Mouse (Mus musculus) CH12.LX (cell line): ENCODE data around the gene Zbtb49. TPM values are rescaled to one million over a fixed set of nuclear protein-coding genes. Genes with fewer than 3 reads are reported as not detected.

Source experiments
- DNase-seq: peaks from one replicate; pipeline ENCODE4 v3.0.0-alpha.2; 2013; ENCODE audit errors: extremely low read depth
- H3K27ac ChIP-seq: 2 replicates; pipeline ENCODE4 v1.5.1; 2012; ENCODE audit warnings: low read depth, mild to moderate bottlenecking, control low read depth, moderate library complexity; ENCODE audit not compliant: insufficient read depth
- H3K27me3 ChIP-seq: replicated peaks from 2 replicates; pipeline ENCODE3; 2012; ENCODE audit warnings: inconsistent platforms
- H3K36me3 ChIP-seq, 2 experiments: replicated peaks in 1 of 2; 2 replicates each; pipeline versions ENCODE3 to v1.6.1; 2012; ENCODE audit warnings: inconsistent platforms in 1 of 2, low read length in 1 of 2, mild to moderate bottlenecking in 1 of 2, mixed read lengths in 1 of 2, moderate library complexity in 1 of 2; ENCODE audit not compliant: control insufficient read depth in 1 of 2, insufficient read depth in 1 of 2
- H3K4me1 ChIP-seq, 2 experiments: 2 replicates each; pipeline ENCODE4 v1.6.1; 2012; ENCODE audit warnings: inconsistent platforms in 1 of 2, moderate library complexity in 1 of 2; ENCODE audit not compliant: insufficient read depth in 2 of 2, control insufficient read depth in 1 of 2
- H3K4me2 ChIP-seq: 2 replicates; pipeline ENCODE4 v1.6.1; 2012; ENCODE audit warnings: low read depth, mild to moderate bottlenecking, control low read depth; ENCODE audit not compliant: poor library complexity, insufficient read depth, severe bottlenecking
- H3K4me3 ChIP-seq, 3 experiments: fragments of 150-350 bp in 1 of 3; sonication (generic) in 1 of 3; replicated peaks in 1 of 3; 2 replicates each; pipeline versions ENCODE3 to v1.5.1; 2011 to 2012; ENCODE audit warnings: low read depth in 2 of 3, low read length in 2 of 3, mild to moderate bottlenecking in 2 of 3, moderate library complexity in 2 of 3, control low read depth in 1 of 3, improper control_type of control experiment in 1 of 3, inconsistent platforms in 1 of 3, mixed read lengths in 1 of 3; ENCODE audit not compliant: poor library complexity in 1 of 3
- H3K79me2 ChIP-seq: replicated peaks from 2 replicates; pipeline ENCODE4 v1.6.1; 2012; ENCODE audit warnings: mild to moderate bottlenecking, moderate library complexity; ENCODE audit not compliant: control insufficient read depth, poor library complexity, insufficient read depth, severe bottlenecking; ENCODE audit errors: extremely low read depth
- H3K9ac ChIP-seq: 2 replicates; pipeline ENCODE4 v1.6.1; 2012; ENCODE audit warnings: low read depth, mild to moderate bottlenecking, control low read depth, moderate library complexity; ENCODE audit not compliant: insufficient read depth
- H3K9me3 ChIP-seq: replicated peaks from 2 replicates; pipeline ENCODE3; 2012; ENCODE audit warnings: low read length, inconsistent platforms, mixed read lengths
- BHLHE40 ChIP-seq: IDR thresholded peaks from 2 replicates; pipeline ENCODE4 v1.6.1; 2011; ENCODE audit warnings: mild to moderate bottlenecking, low read depth, low read length, improper control_type of control experiment
- CHD1 ChIP-seq: IDR thresholded peaks from 2 replicates; pipeline ENCODE4 v1.6.1; 2012; ENCODE audit warnings: low read depth, low read length, improper control_type of control experiment, inconsistent platforms
- CHD2 ChIP-seq: IDR thresholded peaks from 2 replicates; pipeline ENCODE4 v1.6.1; 2011; ENCODE audit warnings: low read length, improper control_type of control experiment
- CTCF ChIP-seq, 2 experiments: IDR thresholded peaks in 1 of 2; conservative IDR thresholded peaks in 1 of 2; 2 replicates each; pipeline ENCODE4 v1.5.1; 2011 to 2012; ENCODE audit warnings: low read depth in 2 of 2, low read length in 2 of 2, improper control_type of control experiment in 1 of 2, inconsistent platforms in 1 of 2, mild to moderate bottlenecking in 1 of 2, moderate library complexity in 1 of 2
- E2F4 ChIP-seq: IDR thresholded peaks from 2 replicates; pipeline ENCODE4 v1.6.1; 2011; ENCODE audit warnings: low read depth, low read length, improper control_type of control experiment; ENCODE audit not compliant: insufficient replicate concordance
- ELF1 ChIP-seq: IDR thresholded peaks from 2 replicates; pipeline ENCODE4 v1.6.1; 2014; ENCODE audit warnings: low read depth, mild to moderate bottlenecking, inconsistent platforms, low read length, improper control_type of control experiment
- EP300 ChIP-seq: IDR thresholded peaks from 2 replicates; pipeline ENCODE4 v1.6.1; 2011; ENCODE audit warnings: low read length, improper control_type of control experiment
- ETS1 ChIP-seq: conservative IDR thresholded peaks from 2 replicates; pipeline ENCODE4 v1.6.1; 2012; ENCODE audit warnings: low read depth, mild to moderate bottlenecking, inconsistent platforms, low read length, improper control_type of control experiment, moderate library complexity
- GABPA ChIP-seq: IDR thresholded peaks from 2 replicates; pipeline ENCODE4 v1.6.1; 2012; ENCODE audit warnings: low read depth, low read length, improper control_type of control experiment, inconsistent platforms; ENCODE audit not compliant: insufficient replicate concordance
- HCFC1 ChIP-seq: IDR thresholded peaks from 2 replicates; pipeline ENCODE4 v1.6.1; 2012; ENCODE audit warnings: low read depth, mild to moderate bottlenecking, inconsistent platforms, low read length, improper control_type of control experiment
- IRF4 ChIP-seq: IDR thresholded peaks from 2 replicates; pipeline ENCODE4 v1.6.1; 2014; ENCODE audit warnings: low read depth, mild to moderate bottlenecking, inconsistent platforms, low read length, improper control_type of control experiment
- JUN ChIP-seq: IDR thresholded peaks from 2 replicates; pipeline ENCODE4 v1.6.1; 2011; ENCODE audit warnings: low read depth, mild to moderate bottlenecking, low read length, improper control_type of control experiment, moderate library complexity; ENCODE audit not compliant: insufficient read depth
- JUND ChIP-seq: conservative IDR thresholded peaks from 2 replicates; pipeline ENCODE4 v1.6.1; 2011; ENCODE audit warnings: low read depth, low read length, improper control_type of control experiment
- KAT2A ChIP-seq: IDR thresholded peaks from 2 replicates; pipeline ENCODE4 v1.6.1; 2012; ENCODE audit warnings: low read length, improper control_type of control experiment, inconsistent platforms; ENCODE audit not compliant: insufficient replicate concordance
- MAFK ChIP-seq: IDR thresholded peaks from 2 replicates; pipeline ENCODE4 v1.6.1; 2011; ENCODE audit warnings: low read length, improper control_type of control experiment; ENCODE audit not compliant: insufficient replicate concordance
- MAX ChIP-seq: IDR thresholded peaks from 2 replicates; pipeline ENCODE4 v1.6.1; 2011; ENCODE audit warnings: low read length, improper control_type of control experiment
- MEF2A ChIP-seq: IDR thresholded peaks from 2 replicates; pipeline ENCODE4 v1.6.1; 2014; ENCODE audit warnings: low read depth, mild to moderate bottlenecking, inconsistent platforms, low read length, improper control_type of control experiment, borderline replicate concordance
- MXI1 ChIP-seq: IDR thresholded peaks from 2 replicates; pipeline ENCODE4 v1.6.1; 2011; ENCODE audit warnings: mild to moderate bottlenecking, low read depth, low read length, improper control_type of control experiment
- MYC ChIP-seq: IDR thresholded peaks from 2 replicates; pipeline ENCODE4 v1.6.1; 2011; ENCODE audit warnings: low read depth, mild to moderate bottlenecking, improper control_type of control experiment, low read length
- NELFE ChIP-seq: IDR thresholded peaks from 2 replicates; pipeline ENCODE4 v1.6.1; 2011; ENCODE audit warnings: low read depth, low read length, improper control_type of control experiment
- NRF1 ChIP-seq: IDR thresholded peaks from 2 replicates; pipeline ENCODE4 v1.6.1; 2014; ENCODE audit warnings: low read depth, mild to moderate bottlenecking, inconsistent platforms, low read length, improper control_type of control experiment, moderate library complexity
- PAX5 ChIP-seq: IDR thresholded peaks from 2 replicates; pipeline ENCODE4 v1.6.1; 2012; ENCODE audit warnings: low read length, inconsistent platforms, mixed read lengths
- POLR2A ChIP-seq: IDR thresholded peaks from 2 replicates; pipeline ENCODE4 v1.6.1; 2011; ENCODE audit warnings: low read depth, mild to moderate bottlenecking, improper control_type of control experiment, low read length
- POLR2AphosphoS2 ChIP-seq: IDR thresholded peaks from 2 replicates; pipeline ENCODE4 v1.6.1; 2011; ENCODE audit warnings: low read depth, low read length, improper control_type of control experiment
- RAD21 ChIP-seq: IDR thresholded peaks from 2 replicates; pipeline ENCODE4 v1.6.1; 2011; ENCODE audit warnings: low read depth, mild to moderate bottlenecking, low read length, improper control_type of control experiment, moderate library complexity
- RCOR1 ChIP-seq: conservative IDR thresholded peaks from 2 replicates; pipeline ENCODE4 v1.6.1; 2012; ENCODE audit warnings: low read depth, mild to moderate bottlenecking, inconsistent platforms, low read length, improper control_type of control experiment
- SIN3A ChIP-seq: IDR thresholded peaks from 2 replicates; pipeline ENCODE4 v1.6.1; 2012; ENCODE audit warnings: low read length, improper control_type of control experiment, inconsistent platforms
- SMC3 ChIP-seq: IDR thresholded peaks from 2 replicates; pipeline ENCODE4 v1.6.1; 2011; ENCODE audit warnings: low read depth, low read length, improper control_type of control experiment
- TBP ChIP-seq: conservative IDR thresholded peaks from 2 replicates; pipeline ENCODE4 v1.6.1; 2011; ENCODE audit warnings: low read depth, low read length, improper control_type of control experiment
- TCF12 ChIP-seq: IDR thresholded peaks from 2 replicates; pipeline ENCODE4 v1.6.1; 2014; ENCODE audit warnings: low read depth, mild to moderate bottlenecking, inconsistent platforms, low read length, improper control_type of control experiment
- UBTF ChIP-seq: IDR thresholded peaks from 2 replicates; pipeline ENCODE4 v1.6.1; 2012; ENCODE audit warnings: low read depth, mild to moderate bottlenecking, inconsistent platforms, low read length, improper control_type of control experiment, moderate library complexity
- USF1 ChIP-seq: IDR thresholded peaks from 2 replicates; pipeline ENCODE4 v1.6.1; 2014; ENCODE audit warnings: low read depth, mild to moderate bottlenecking, inconsistent platforms, low read length, improper control_type of control experiment
- USF2 ChIP-seq: conservative IDR thresholded peaks from 2 replicates; pipeline ENCODE4 v1.6.1; 2011; ENCODE audit warnings: low read depth, low read length, improper control_type of control experiment
- ZC3H11A ChIP-seq: IDR thresholded peaks from 2 replicates; pipeline ENCODE4 v1.6.1; 2012; ENCODE audit warnings: low read depth, mild to moderate bottlenecking, inconsistent platforms, low read length, improper control_type of control experiment
- ZKSCAN1 ChIP-seq: IDR thresholded peaks from 2 replicates; pipeline ENCODE4 v1.6.1; 2012; ENCODE audit warnings: low read depth, inconsistent platforms, low read length, improper control_type of control experiment, borderline replicate concordance
- ZMIZ1 ChIP-seq: IDR thresholded peaks from 2 replicates; pipeline ENCODE4 v1.6.1; 2012; ENCODE audit warnings: low read depth, mild to moderate bottlenecking, inconsistent platforms, low read length, improper control_type of control experiment
- ZNF384 ChIP-seq: IDR thresholded peaks from 2 replicates; pipeline ENCODE4 v1.6.1; 2012; ENCODE audit warnings: low read depth, low read length, improper control_type of control experiment, inconsistent platforms
- dilution Hi-C: fragments of 300-500 bp; cut with MboI; formaldehyde crosslinking; loops from 2 replicates; pipeline ENCODE4 v1.14.3; 2020; ENCODE audit warnings: low sequenced_read_pairs; ENCODE audit not compliant: extremely low pct_unique_long_range_greater_than_20kb, extremely low pct_ligation_motif_present
- in situ Hi-C: fragments of 300-500 bp; cut with MboI; formaldehyde crosslinking; loops from 3 replicates; pipeline ENCODE4 v1.14.3; 2019; ENCODE audit warnings: low sequenced_read_pairs, low pct_ligation_motif_present, low pct_unique_long_range_greater_than_20kb, mixed read lengths
- polyA plus RNA-seq: library from polyadenylated mRNA; unstranded; fragments of >175 nt; gene quantifications from 2 replicates; pipeline ENCODE4 v1.2.1, GENCODE M21; 2012; ENCODE audit warnings: low read depth; ENCODE audit not compliant: insufficient read length
- total RNA-seq, 2 experiments: library from RNA; depleted of rRNA; stranded (reverse); fragments of 300-350 nt in 1 of 2; fragments of >200 nt in 1 of 2; gene quantifications; 2 replicates each; pipeline ENCODE4 v1.2.3; 2012 to 2014

Zbtb49 gene
- total and polyA plus RNA-seq, 3 experiments: 4.7 to 8.2 (median 4.9) TPM

DNA sequence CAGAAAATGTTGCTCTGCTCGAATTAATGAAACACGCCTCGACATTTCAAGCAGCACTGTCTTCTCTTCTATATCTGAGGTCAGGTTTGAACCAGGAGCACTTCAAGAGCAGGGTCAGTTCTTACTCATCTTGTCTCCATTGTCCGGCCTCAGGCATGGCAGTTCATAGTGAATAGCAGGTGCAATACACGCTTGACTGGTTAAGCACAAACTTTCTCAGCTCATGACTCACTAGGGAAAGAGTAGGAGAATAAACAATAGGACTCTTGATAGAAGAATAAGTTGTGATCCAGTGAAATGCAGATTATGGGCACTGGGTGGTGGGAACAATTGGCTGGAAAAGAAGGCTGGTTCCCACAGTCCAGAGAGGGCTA is 38.5 kb upstream of the Zbtb49 start (continued):
- TF ChIP-seq USF2: no peak
- no peak for TF ChIP-seq CHD1
- no peak for TF ChIP-seq ZC3H11A
- no peak for TF ChIP-seq UBTF
- no peak for TF ChIP-seq ELF1

DNA sequence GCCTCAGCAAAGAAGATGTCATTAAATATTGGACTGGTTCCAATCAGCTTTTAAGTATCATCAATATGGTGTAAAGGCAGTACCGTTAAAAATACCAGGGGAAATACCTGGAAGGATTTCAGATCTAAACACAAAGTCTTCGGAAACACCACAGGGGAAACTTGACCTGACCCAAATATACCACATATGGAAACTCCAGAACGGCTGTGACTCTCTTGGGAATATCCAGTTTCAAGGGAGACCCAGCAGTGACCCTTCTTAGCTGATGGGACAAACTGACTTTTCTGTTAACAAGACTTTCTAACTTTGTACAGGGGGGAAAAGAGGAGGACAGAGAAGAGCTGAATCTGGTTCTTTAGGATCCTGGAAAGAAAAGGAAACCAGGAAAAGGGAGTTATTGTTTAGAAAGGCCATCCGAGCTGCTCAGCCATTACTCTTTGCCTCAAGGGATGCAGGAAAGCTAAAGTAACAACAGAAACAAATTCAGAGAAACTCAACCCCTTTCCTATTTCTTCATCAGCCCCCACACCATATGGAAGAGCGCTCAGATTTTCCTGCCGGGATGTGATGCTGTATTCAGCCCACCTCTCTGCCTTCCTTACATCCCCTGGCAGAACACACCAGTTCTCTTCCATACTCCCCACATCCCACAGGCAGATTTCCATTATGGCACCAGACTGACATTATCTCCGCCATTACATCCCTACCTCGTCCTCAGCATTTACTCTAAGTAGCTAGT is 37.9 kb upstream of the Zbtb49 start:
- in situ Hi-C loops: no loop called here
- H3K79me2 ChIP-seq: peaks cover 18% of the 10 kb centered on the region
- peaks cover 12 to 40% of the 10 kb centered on the region in 2 experiments for H3K4me1 ChIP-seq
- peaks cover 6% of the 10 kb centered on the region for H3K9me3 ChIP-seq
- H3K4me2 ChIP-seq: peak overlapping the region; percentile 27
- peaks cover 9 to 15% of the 10 kb centered on the region in 2 experiments for H3K36me3 ChIP-seq
- H3K27ac ChIP-seq: peak overlapping the region; percentile 70
- H3K4me3 ChIP-seq: no peak overlapping the region
- dilution Hi-C loops: no loop called here
- DNase-seq: peak; percentile 24
- H3K27me3 ChIP-seq: no peaks in the 10 kb centered on the region
- no peak overlapping the region for H3K9ac ChIP-seq
- no peak for TF ChIP-seq SMC3
- TF ChIP-seq ZC3H11A: no peak
- no peak for TF ChIP-seq CHD1
- TF ChIP-seq MEF2A: peak; percentile 93
- peak; percentile 50 for TF ChIP-seq BHLHE40
- peak; percentile 56 for TF ChIP-seq ETS1
- TF ChIP-seq POLR2AphosphoS2: no peak
- TF ChIP-seq RCOR1: no peak; the same call in 1 of the 2 replicates
- no peak for TF ChIP-seq JUND
- TF ChIP-seq NRF1: no peak
- TF ChIP-seq TBP: no peak
- no peak for TF ChIP-seq SIN3A
- 0 out of 2 replicates have a peak, but pooled peaks have one; percentile 25 for TF ChIP-seq MAX
- TF ChIP-seq USF2: no peak
- TF ChIP-seq USF1: no peak
- no peak for TF ChIP-seq ZMIZ1
- TF ChIP-seq POLR2A: no peak
- TF ChIP-seq E2F4: no peak
- TF ChIP-seq UBTF: no peak
- TF ChIP-seq CHD2: no peak; the same call in 1 of the 2 replicates
- TF ChIP-seq RAD21: no peak
- TF ChIP-seq EP300: peak; percentile 77
- TF ChIP-seq MXI1: no peak; the same call in 1 of the 2 replicates
- TF ChIP-seq ZKSCAN1: no peak
- TF ChIP-seq CTCF (conservative IDR thresholded peaks at IDR 0.05 in 1 of 2, IDR thresholded peaks at IDR 0.05 in 1 of 2; ENCODE audit: low read depth in 2 of 2, low read length in 2 of 2): no peak
- TF ChIP-seq HCFC1: 0 out of 2 replicates have a peak, but pooled peaks have one; percentile 13
- TF ChIP-seq KAT2A: no peak
- TF ChIP-seq ZNF384: no peak
- TF ChIP-seq MAFK: 0 out of 2 replicates have a peak, but pooled peaks have one; percentile 36
- TF ChIP-seq NELFE: no peak
- TF ChIP-seq PAX5: no peak
- TF ChIP-seq ELF1: no peak
- no peak for TF ChIP-seq JUN
- peak; percentile 73 for TF ChIP-seq IRF4
- TF ChIP-seq GABPA: no peak
- peak; percentile 58 for TF ChIP-seq TCF12
- no peak for TF ChIP-seq MYC
